Mouse (Mus musculus) embryo, embryonic 11.5 days (tissue): ENCODE data around the gene Olfr358.

ENCODE experiments used
- DNase-seq: peaks from one replicate; pipeline ENCODE4 v3.0.0-alpha.2; 2012; ENCODE audit warnings: low read depth, low spot score

Gene Olfr358

DNA sequence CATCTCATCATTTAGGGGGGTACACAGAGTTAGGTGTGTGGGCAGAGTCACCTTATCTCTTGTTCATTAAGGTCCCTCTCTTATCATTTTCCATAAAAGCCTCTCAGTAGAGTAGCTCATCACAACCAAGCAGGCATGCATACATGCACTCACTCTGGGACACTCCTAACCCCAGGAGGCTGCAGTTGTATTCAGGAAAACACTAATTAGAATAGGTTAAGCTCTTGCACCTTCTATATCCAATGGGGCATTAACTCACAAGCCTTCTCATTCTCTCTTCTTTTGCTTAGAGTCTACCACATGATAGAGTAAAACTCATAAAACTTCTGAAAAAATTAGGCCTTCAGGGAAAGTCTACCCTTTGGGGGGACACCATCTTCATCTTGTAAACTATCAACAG, at the start of gene Olfr358:
Gene Olfr358 (minus strand): TSS at position 101 of the 400 bp plus-strand sequence.
- DNase-seq, result no peak

DNA sequence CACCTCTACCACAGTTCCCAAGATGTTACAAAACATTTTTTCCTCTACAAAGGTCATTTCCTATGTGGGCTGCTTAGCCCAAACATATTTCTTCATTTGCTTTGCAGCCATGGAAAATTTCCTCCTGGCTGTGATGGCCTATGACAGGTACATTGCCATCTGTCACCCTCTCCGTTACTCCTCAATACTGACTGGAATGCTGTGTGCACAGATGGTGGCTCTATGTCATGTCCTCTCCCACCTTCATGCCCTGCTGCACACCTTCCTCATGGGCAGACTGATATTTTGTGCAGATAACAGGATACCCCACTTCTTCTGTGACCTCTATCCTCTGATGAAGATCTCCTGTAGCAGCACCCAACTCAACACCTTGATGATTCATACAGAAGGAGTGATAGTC, 12.1 kb downstream of the Olfr358 start:
- DNase-seq, result no peak

DNA sequence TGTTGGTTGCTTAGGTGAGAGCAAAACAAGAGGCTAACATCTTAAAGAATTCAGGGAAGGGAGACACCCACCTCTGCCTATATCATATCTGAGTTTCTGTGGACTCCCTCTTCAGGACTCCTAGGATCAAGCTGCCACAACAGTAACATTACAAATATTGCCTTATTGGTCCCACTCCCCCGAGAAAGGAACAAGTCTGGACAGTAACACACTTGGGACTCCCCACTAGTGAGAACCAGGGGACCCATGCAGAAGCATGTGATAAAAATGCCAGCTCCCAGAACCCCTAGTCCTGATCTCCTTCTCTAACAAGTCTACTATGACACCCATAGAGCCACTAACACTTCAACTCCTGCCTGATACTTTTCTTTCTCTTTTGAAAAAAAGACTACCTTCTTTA, 15.6 kb downstream of the Olfr358 start, which contains the start of gene Olfr357:
Gene Olfr357 (plus strand): TSS at position 301 of the 400 bp plus-strand sequence.
- DNase-seq, result no peak
